In the genomic region with DNA sequence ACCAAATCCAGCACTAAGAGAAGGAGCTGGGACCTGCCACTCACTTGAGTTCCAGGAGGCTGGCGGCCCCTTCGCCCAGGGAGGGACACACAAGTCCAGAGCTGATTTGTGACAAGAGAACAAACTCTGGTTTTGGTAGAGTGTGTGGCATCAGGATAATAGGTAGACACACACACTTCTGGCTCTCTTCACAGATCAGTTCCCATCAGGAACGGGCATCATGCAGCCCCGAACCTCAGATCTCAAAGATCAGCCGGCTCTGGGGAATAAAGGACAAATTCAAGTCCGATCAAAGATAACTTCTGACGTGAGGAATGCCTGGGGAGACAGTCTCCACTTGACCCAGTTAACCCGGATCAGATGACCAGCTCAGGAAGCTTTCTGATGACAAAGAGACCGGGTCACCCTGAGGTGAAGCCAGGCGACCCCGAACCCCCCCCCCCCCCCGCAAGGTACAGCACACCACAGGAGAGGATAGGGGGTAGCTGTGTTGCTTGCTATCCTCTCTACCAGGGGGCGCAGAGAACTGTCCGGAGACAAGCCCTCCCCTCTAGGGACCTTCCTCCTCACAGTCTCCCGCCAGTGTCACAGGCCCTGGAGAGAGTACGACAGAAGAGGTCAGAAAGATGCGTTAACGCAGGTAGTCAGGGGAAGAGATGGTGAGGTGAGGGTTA, we compare ENCODE assay signal across 9 mouse cellular contexts. TPM values are rescaled to one million over a fixed set of nuclear protein-coding genes. Genes with fewer than 3 reads are reported as not detected.
DNase-seq lines count a peak whose midpoint lies in the region; ATAC-seq lines count a peak whose summit lies in the region.
"Had no signal": no experiment of that assay in that cellular context is flagged by ENCODE, and none has a peak within 500 bp of the region (broad histone marks: within the 10 kb centered on the region; RNA-seq: fewer than 3 reads in every experiment).

No protein-coding gene starts in this region.

- no peak for ATAC-seq in heart, embryonic 14.5 days (ENCODE audit: insufficient number of reproducible peaks, insufficient read depth, low FRiP score, low read depth)
- ATAC-seq in hindbrain, embryonic 11.5 days (ENCODE audit: low FRiP score): peak; percentile 31; the same call in 1 of the 2 replicates
- peak; percentile 46 for ATAC-seq in midbrain, embryonic 15.5 days (replicated peaks)
- ATAC-seq in monocyte, adult 5-6 weeks (replicated peaks; ENCODE audit: insufficient number of reproducible peaks, low FRiP score, low TSS enrichment, poor library complexity, severe bottlenecking): no peak

- no peak overlapping the region for H3K9ac ChIP-seq in heart, embryonic 14.5 days (ENCODE audit: low read length)
- peak overlapping the region; percentile 79 for H3K9ac ChIP-seq in hindbrain, embryonic 11.5 days (ENCODE audit: low read depth, low read length)
- peak overlapping the region; percentile 65 for H3K9ac ChIP-seq in midbrain, embryonic 15.5 days

- peaks cover 79% of the 10 kb centered on the region for H3K27me3 ChIP-seq in heart, embryonic 14.5 days (ENCODE audit: control insufficient read depth, insufficient read depth, low read length)
- H3K27me3 ChIP-seq in hindbrain, embryonic 11.5 days (ENCODE audit: control insufficient read depth, insufficient read depth, low read length): no peaks in the 10 kb centered on the region
- 0 out of 2 replicates have a peak, but pooled peaks cover 2% of the 10 kb centered on the region for H3K27me3 ChIP-seq in midbrain, embryonic 15.5 days (replicated peaks)

- no peaks in the 10 kb centered on the region for H3K36me3 ChIP-seq in heart, embryonic 14.5 days (ENCODE audit: control insufficient read depth, insufficient read depth, low read length)
- no peaks in the 10 kb centered on the region for H3K36me3 ChIP-seq in hindbrain, embryonic 11.5 days (ENCODE audit: control insufficient read depth, insufficient read depth, low read length)
- H3K36me3 ChIP-seq in midbrain, embryonic 15.5 days (replicated peaks): peaks cover 8% of the 10 kb centered on the region; the same call in 1 of the 2 replicates

- peak overlapping the region; percentile 48 to 52 for H3K4me3 ChIP-seq in heart, embryonic 14.5 days (ENCODE audit: control insufficient read depth in 1 of 2, insufficient read depth in 1 of 2, low read depth in 1 of 2, low read length in 2 of 2)
- H3K4me3 ChIP-seq in brown adipose tissue, adult 24 weeks (ENCODE audit: insufficient read depth, low read depth, low read length): 0 out of 2 replicates have a peak overlapping the region, but pooled peaks have one; percentile 10
- peak overlapping the region; percentile 49 for H3K4me3 ChIP-seq in hindbrain, embryonic 11.5 days (ENCODE audit: low read depth, low read length)
- peak overlapping the region; percentile 54 for H3K4me3 ChIP-seq in midbrain, embryonic 15.5 days

- WGBS in heart, embryonic 14.5 days: 12% methylated on average over 18 of the region's 18 CpGs
- WGBS in hindbrain, embryonic 11.5 days: 11% methylated on average over 18 of the region's 18 CpGs
- 6% methylated on average over 18 of the region's 18 CpGs for WGBS in midbrain, embryonic 15.5 days

- no peak overlapping the region for H3K27ac ChIP-seq in heart, embryonic 14.5 days (replicated peaks in 1 of 2; ENCODE audit: control insufficient read depth in 1 of 2, insufficient read depth in 1 of 2, low read depth in 2 of 2, low read length in 2 of 2)
- no peak overlapping the region for H3K27ac ChIP-seq in brown adipose tissue, adult 24 weeks (replicated peaks; ENCODE audit: low read depth, low read length)
- no peak overlapping the region for H3K27ac ChIP-seq in hindbrain, embryonic 11.5 days (ENCODE audit: low read depth, low read length)
- H3K27ac ChIP-seq in midbrain, embryonic 15.5 days: peak overlapping the region; percentile 92; the same call in 1 of the 2 replicates

- intact Hi-C loops in heart, postnatal 14 days (cut with DNase I): no loop called here

- no peaks in the 10 kb centered on the region for H3K4me1 ChIP-seq in heart, embryonic 14.5 days (ENCODE audit: control insufficient read depth in 2 of 2, insufficient read depth in 2 of 2, low read length in 2 of 2)
- H3K4me1 ChIP-seq in brown adipose tissue, adult 24 weeks (ENCODE audit: control insufficient read depth, insufficient read depth, insufficient read length, low read length): no peaks in the 10 kb centered on the region
- peaks cover 2% of the 10 kb centered on the region for H3K4me1 ChIP-seq in hindbrain, embryonic 11.5 days (replicated peaks; ENCODE audit: control insufficient read depth, insufficient read depth, low read length)
- peaks cover 55% of the 10 kb centered on the region for H3K4me1 ChIP-seq in midbrain, embryonic 15.5 days

- DNase-seq in heart, postnatal 14 days: no peak
- DNase-seq in hindbrain, embryonic 11.5 days (ENCODE audit: low spot score): no peak
- no peak for DNase-seq in spleen, postnatal 14 days (ENCODE audit: low spot score in 2 of 2)
- DNase-seq in adrenal gland, postnatal 36 days: no peak

- peak overlapping the region; percentile 78 for H3K4me2 ChIP-seq in heart, embryonic 14.5 days (ENCODE audit: low read length)
- H3K4me2 ChIP-seq in hindbrain, embryonic 11.5 days (replicated peaks; ENCODE audit: low read depth, low read length): peak overlapping the region; percentile 87
- peak overlapping the region; percentile 73 for H3K4me2 ChIP-seq in midbrain, embryonic 15.5 days

- H3K9me3 ChIP-seq in heart, embryonic 14.5 days (ENCODE audit: control insufficient read depth, low read length): no peaks in the 10 kb centered on the region
- no peaks in the 10 kb centered on the region for H3K9me3 ChIP-seq in hindbrain, embryonic 11.5 days (ENCODE audit: control insufficient read depth, low read length)
- no peaks in the 10 kb centered on the region for H3K9me3 ChIP-seq in midbrain, embryonic 15.5 days

RNA-seq across cellular contexts. Expression of gene Asphd2, which starts 0.8 kb away (rescaled TPM):
- polyA plus RNA-seq in heart, embryonic 14.5 days (2014; fragmentation: Nextera tagmentation; extraction: Ambion mirVana): 0.96 and 1.7 TPM in 2 replicates
- under 1 TPM; 0.55 to 0.80 TPM for total RNA-seq in heart, postnatal 14 days (2021)
- polyA plus RNA-seq in brown adipose tissue, adult 24 weeks (2012; ENCODE audit: insufficient read depth, insufficient read length, missing spikeins): 1.0 and 1.5 TPM in 2 replicates
- 26.0 and 41.6 TPM in 2 replicates for polyA plus RNA-seq in hindbrain, embryonic 11.5 days (2014; fragmentation: Nextera tagmentation; extraction: Ambion mirVana)
- polyA plus RNA-seq in midbrain, embryonic 15.5 days (2015; fragmentation: Nextera tagmentation; extraction: Ambion mirVana): 124 and 132 TPM in 2 replicates
- total RNA-seq in monocyte, adult 5-6 weeks (2017): not detected in 3 replicates
- 1 to 10 TPM; 1.9 to 2.4 TPM for total RNA-seq in adrenal gland, postnatal 36 days (2021)
- polyA plus RNA-seq: liver, embryonic 16.5 days had no signal

RNA-seq across cellular contexts. Expression of gene Gm6583, which starts 38.0 kb away (rescaled TPM):
- not detected in 2 replicates for polyA plus RNA-seq in heart, embryonic 14.5 days (2014; fragmentation: Nextera tagmentation; extraction: Ambion mirVana)
- under 1 TPM in 1 of 2 experiments, not detected in 1; 0.10 TPM for total RNA-seq in heart, postnatal 14 days (2021)
- not detected in 2 replicates for polyA plus RNA-seq in brown adipose tissue, adult 24 weeks (2012; ENCODE audit: insufficient read depth, insufficient read length, missing spikeins)
- polyA plus RNA-seq in hindbrain, embryonic 11.5 days (2014; fragmentation: Nextera tagmentation; extraction: Ambion mirVana): 0.13 and 0.26 TPM in 2 replicates
- 0.14 and 0.39 TPM in 2 replicates for polyA plus RNA-seq in midbrain, embryonic 15.5 days (2015; fragmentation: Nextera tagmentation; extraction: Ambion mirVana)
- 0.43 to 0.58 TPM in 2 of 3 replicates, not detected in the other for total RNA-seq in monocyte, adult 5-6 weeks (2017)
- not detected for total RNA-seq in adrenal gland, postnatal 36 days (2021)

RNA-seq across cellular contexts. Expression of gene Hps4, which starts 51.0 kb away (rescaled TPM):
- polyA plus RNA-seq in heart, embryonic 14.5 days (2014; fragmentation: Nextera tagmentation; extraction: Ambion mirVana): 14.9 and 18.5 TPM in 2 replicates
- 10 to 100 TPM; 14.6 to 15.9 TPM for total RNA-seq in heart, postnatal 14 days (2021)
- polyA plus RNA-seq in brown adipose tissue, adult 24 weeks (2012; ENCODE audit: insufficient read depth, insufficient read length, missing spikeins): 8.0 and 11.9 TPM in 2 replicates
- 29.8 and 30.0 TPM in 2 replicates for polyA plus RNA-seq in hindbrain, embryonic 11.5 days (2014; fragmentation: Nextera tagmentation; extraction: Ambion mirVana)
- polyA plus RNA-seq in midbrain, embryonic 15.5 days (2015; fragmentation: Nextera tagmentation; extraction: Ambion mirVana): 39.6 and 43.9 TPM in 2 replicates
- total RNA-seq in monocyte, adult 5-6 weeks (2017): 9.6 to 16.9 TPM (median 14.4 TPM) in 3 replicates
- total RNA-seq in adrenal gland, postnatal 36 days (2021): 10 to 100 TPM; 29.4 to 49.4 TPM

RNA-seq across cellular contexts. Expression of gene Srrd, which starts 51.0 kb away (rescaled TPM):
- 25.4 and 25.9 TPM in 2 replicates for polyA plus RNA-seq in heart, embryonic 14.5 days (2014; fragmentation: Nextera tagmentation; extraction: Ambion mirVana)
- total RNA-seq in heart, postnatal 14 days (2021): 1 to 10 TPM; 8.4 to 9.4 TPM
- polyA plus RNA-seq in brown adipose tissue, adult 24 weeks (2012; ENCODE audit: insufficient read depth, insufficient read length, missing spikeins): 8.3 and 14.3 TPM in 2 replicates
- 49.8 and 50.5 TPM in 2 replicates for polyA plus RNA-seq in hindbrain, embryonic 11.5 days (2014; fragmentation: Nextera tagmentation; extraction: Ambion mirVana)
- 64.0 and 66.8 TPM in 2 replicates for polyA plus RNA-seq in midbrain, embryonic 15.5 days (2015; fragmentation: Nextera tagmentation; extraction: Ambion mirVana)
- 11.1 to 14.9 TPM (median 12.8 TPM) in 3 replicates for total RNA-seq in monocyte, adult 5-6 weeks (2017)
- total RNA-seq in adrenal gland, postnatal 36 days (2021): 10 to 100 TPM; 35.5 to 63.7 TPM

RNA-seq across cellular contexts. Expression of gene Gm6588, which starts 55.3 kb away (rescaled TPM):
- polyA plus RNA-seq in heart, embryonic 14.5 days (2014; fragmentation: Nextera tagmentation; extraction: Ambion mirVana): not detected in 2 replicates
- total RNA-seq in heart, postnatal 14 days (2021): not detected
- polyA plus RNA-seq in brown adipose tissue, adult 24 weeks (2012; ENCODE audit: insufficient read depth, insufficient read length, missing spikeins): not detected in 2 replicates
- 0.14 and 0.28 TPM in 2 replicates for polyA plus RNA-seq in hindbrain, embryonic 11.5 days (2014; fragmentation: Nextera tagmentation; extraction: Ambion mirVana)
- polyA plus RNA-seq in midbrain, embryonic 15.5 days (2015; fragmentation: Nextera tagmentation; extraction: Ambion mirVana): 1.3 and 1.5 TPM in 2 replicates
- not detected in 3 replicates for total RNA-seq in monocyte, adult 5-6 weeks (2017)
- not detected for total RNA-seq in adrenal gland, postnatal 36 days (2021)
- polyA plus RNA-seq: liver, embryonic 16.5 days had no signal

Comparison
In these comparisons a context has a peak if more than half of its experiments do, and no peak if none do; other contexts are left out.
1. ATAC-seq: peak in hindbrain, embryonic 11.5 days (single experiment) and midbrain, embryonic 15.5 days (single experiment); none in heart, embryonic 14.5 days (single experiment) and monocyte, adult 5-6 weeks (single experiment).
2. RNA of gene Asphd2, which starts 0.8 kb away (polyA plus RNA-seq): 124 to 132 TPM in midbrain, embryonic 15.5 days and 26.0 to 41.6 TPM in hindbrain, embryonic 11.5 days; 0.96 to 1.7 TPM in heart, embryonic 14.5 days and 1.0 to 1.5 TPM in brown adipose tissue, adult 24 weeks; every median in the first group is over 10 times any median in the second.
3. Peak in every context shown above with its lines, with median percentiles within 50 percentile points of each other: H3K4me2 ChIP-seq and H3K4me3 ChIP-seq.